Mouse (Mus musculus) neural tube, embryonic 14.5 days (tissue): ENCODE measurements at regions not wholly inside any gene's neighbourhood (a gene's known extent, or its start where the extent isn't known, plus 50 kb on each side); places are given as distances from the start of the nearest gene placed in this dataset.

Experiments
- ATAC-seq: fragments of 200-750 bp; cut with Nextera tagmentation; 2 replicates; pipeline ENCODE4 v1.8.0; 2017; ENCODE audit warnings: low read depth, mild to moderate bottlenecking, moderate TSS enrichment, moderate library complexity
- H3K27ac ChIP-seq: fragments of 300-500 bp; sonication (generic); 2 replicates; pipeline ENCODE4 v1.5.1; 2014; ENCODE audit warnings: low read depth, mild to moderate bottlenecking, control low read depth, low read length, moderate library complexity, mixed read lengths
- H3K27me3 ChIP-seq: fragments of 300-500 bp; sonication (generic); 2 replicates; pipeline ENCODE4 v1.6.1; 2014; ENCODE audit warnings: low read length; ENCODE audit not compliant: control insufficient read depth, insufficient read depth
- H3K36me3 ChIP-seq: fragments of 300-500 bp; sonication (generic); 2 replicates; pipeline ENCODE4 v1.6.1; 2014; ENCODE audit warnings: low read length, mixed read lengths; ENCODE audit not compliant: control insufficient read depth, insufficient read depth
- H3K4me1 ChIP-seq: fragments of 300-500 bp; sonication (generic); 2 replicates; pipeline ENCODE4 v1.6.1; 2014; ENCODE audit warnings: low read length; ENCODE audit not compliant: control insufficient read depth, insufficient read depth
- H3K4me2 ChIP-seq: fragments of 300-500 bp; sonication (generic); 2 replicates; pipeline ENCODE4 v1.6.1; 2014; ENCODE audit warnings: mild to moderate bottlenecking, low read depth, low read length, control low read depth
- H3K4me3 ChIP-seq: fragments of 300-500 bp; sonication (generic); 2 replicates; pipeline ENCODE4 v1.5.1; 2014; ENCODE audit warnings: low read depth, low read length, control low read depth, mixed read lengths
- H3K9ac ChIP-seq: fragments of 300-500 bp; sonication (generic); replicated peaks from 2 replicates; pipeline ENCODE4 v1.6.1; 2014; ENCODE audit warnings: low read depth, mild to moderate bottlenecking, control low read depth, low read length, mixed read lengths
- H3K9me3 ChIP-seq: fragments of 300-500 bp; sonication (generic); 2 replicates; pipeline ENCODE4 v1.6.1; 2016; ENCODE audit warnings: low read length; ENCODE audit not compliant: control insufficient read depth
- WGBS: fragments of 180-500 bp; shearing (Covaris S2); extraction: QIAGEN DNeasy Blood & Tissue Kit; methylation state at CpG from one replicate; pipeline ENCODE4 v1.1.7; 2014; 5-methylcytosine and 5-hydroxymethylcytosine counted together

DNA sequence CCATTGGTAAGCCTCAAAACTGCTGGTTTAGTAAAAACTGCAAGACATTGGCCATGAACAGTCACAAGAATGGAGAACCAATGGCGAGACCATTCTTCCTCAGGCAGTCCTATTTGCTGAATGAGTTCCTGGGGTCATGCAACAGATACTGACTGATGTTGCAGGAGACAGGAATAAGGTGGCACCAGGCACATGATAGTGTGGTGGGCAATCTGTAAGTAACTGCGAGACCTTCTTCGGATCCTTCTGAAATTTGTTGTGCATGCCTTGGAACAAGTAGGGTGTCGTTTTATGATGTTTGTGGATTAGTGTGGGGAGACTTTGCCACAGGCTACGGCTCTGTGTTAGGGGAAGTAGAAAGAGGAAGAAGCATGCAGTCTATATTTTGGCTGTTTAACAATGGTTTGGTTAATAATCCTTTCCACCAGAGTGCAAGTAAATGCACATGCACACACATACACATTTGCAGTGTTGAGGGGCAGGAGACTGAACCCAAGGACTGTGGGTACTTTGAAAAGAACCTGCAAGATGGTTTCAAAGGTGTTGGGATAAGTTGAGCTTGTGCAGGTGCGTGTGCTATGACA lies 194.9 kb downstream of the Mex3b start:
- Histone ChIP-seq H3K9me3 (no peaks in the 10 kb centered on the region), H3K4me3 (no peak overlapping the region), H3K4me2 (no peak overlapping the region), H3K9ac (no peak overlapping the region), H3K27me3 (no peaks in the 10 kb centered on the region), H3K4me1 (no peaks in the 10 kb centered on the region), H3K27ac (no peak overlapping the region), H3K36me3 (no peaks in the 10 kb centered on the region)
- no peak for ATAC-seq
- 94% methylated on average over 6 of the region's 6 CpGs for WGBS

- no peak overlapping the region for H3K4me2 ChIP-seq
- no peaks in the 10 kb centered on the region for H3K27me3 ChIP-seq
- ATAC-seq = no peak
- H3K4me3 ChIP-seq = no peak overlapping the region
- H3K36me3 ChIP-seq = no peaks in the 10 kb centered on the region
- H3K4me1 ChIP-seq = no peaks in the 10 kb centered on the region
- no peak overlapping the region for H3K9ac ChIP-seq
- 90% methylated on average over 3 of the region's 3 CpGs for WGBS
- H3K9me3 ChIP-seq = no peaks in the 10 kb centered on the region
- no peak overlapping the region for H3K27ac ChIP-seq
These were observed 196.4 kb downstream of the Mex3b start for GRCm38 (mm10) chr7:83063559-83063958.

GRCm38 (mm10) chr7:83065341-83065740 lies 198.2 kb downstream of the Mex3b start:
- no peaks in the 10 kb centered on the region for H3K36me3 ChIP-seq
- no peaks in the 10 kb centered on the region for H3K4me1 ChIP-seq
- 92% methylated on average over 3 of the region's 3 CpGs for WGBS
- no peak overlapping the region for H3K9ac ChIP-seq
- H3K27me3 ChIP-seq = no peaks in the 10 kb centered on the region
- H3K4me3 ChIP-seq = no peak overlapping the region
- no peak for ATAC-seq
- no peaks in the 10 kb centered on the region for H3K9me3 ChIP-seq
- no peak overlapping the region for H3K27ac ChIP-seq
- no peak overlapping the region for H3K4me2 ChIP-seq

DNA sequence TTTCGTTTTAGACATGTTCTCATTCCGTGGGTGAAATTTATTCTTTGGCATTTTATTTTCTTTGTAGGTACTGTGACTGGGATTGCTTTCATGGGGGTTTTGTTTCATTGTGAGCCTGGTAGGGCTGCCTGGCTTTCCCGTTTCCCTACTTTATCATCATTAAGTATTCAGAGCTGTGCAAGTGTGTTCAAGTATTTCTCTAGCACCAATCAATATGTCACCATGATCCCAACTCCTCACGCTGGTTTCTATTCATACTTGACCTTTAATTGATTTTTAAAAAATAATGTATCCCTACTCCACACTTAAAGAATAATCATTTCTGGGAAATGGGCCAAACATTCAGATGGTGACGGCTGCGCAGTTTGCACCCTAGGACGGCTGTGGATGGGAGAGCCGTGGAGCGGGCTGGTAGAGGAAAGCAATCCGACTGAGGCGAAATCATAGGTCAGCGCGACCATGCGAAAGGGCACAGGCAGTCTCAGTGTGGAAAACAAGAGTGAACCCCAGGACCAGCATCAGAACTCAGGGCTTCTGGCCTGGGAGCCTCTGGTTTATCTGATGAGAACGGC lies 207.4 kb downstream of the Mex3b start:
- no peak overlapping the region for H3K4me3 ChIP-seq
- no peaks in the 10 kb centered on the region for H3K27me3 ChIP-seq
- H3K9ac ChIP-seq = no peak overlapping the region
- ATAC-seq = no peak
- no peaks in the 10 kb centered on the region for H3K36me3 ChIP-seq
- WGBS = 63% methylated on average over 15 of the region's 15 CpGs
- H3K4me1 ChIP-seq = 0 out of 2 replicates have a peak, but pooled peaks cover 12% of the 10 kb centered on the region
- no peak overlapping the region for H3K27ac ChIP-seq
- no peaks in the 10 kb centered on the region for H3K9me3 ChIP-seq
- H3K4me2 ChIP-seq = no peak overlapping the region

DNA sequence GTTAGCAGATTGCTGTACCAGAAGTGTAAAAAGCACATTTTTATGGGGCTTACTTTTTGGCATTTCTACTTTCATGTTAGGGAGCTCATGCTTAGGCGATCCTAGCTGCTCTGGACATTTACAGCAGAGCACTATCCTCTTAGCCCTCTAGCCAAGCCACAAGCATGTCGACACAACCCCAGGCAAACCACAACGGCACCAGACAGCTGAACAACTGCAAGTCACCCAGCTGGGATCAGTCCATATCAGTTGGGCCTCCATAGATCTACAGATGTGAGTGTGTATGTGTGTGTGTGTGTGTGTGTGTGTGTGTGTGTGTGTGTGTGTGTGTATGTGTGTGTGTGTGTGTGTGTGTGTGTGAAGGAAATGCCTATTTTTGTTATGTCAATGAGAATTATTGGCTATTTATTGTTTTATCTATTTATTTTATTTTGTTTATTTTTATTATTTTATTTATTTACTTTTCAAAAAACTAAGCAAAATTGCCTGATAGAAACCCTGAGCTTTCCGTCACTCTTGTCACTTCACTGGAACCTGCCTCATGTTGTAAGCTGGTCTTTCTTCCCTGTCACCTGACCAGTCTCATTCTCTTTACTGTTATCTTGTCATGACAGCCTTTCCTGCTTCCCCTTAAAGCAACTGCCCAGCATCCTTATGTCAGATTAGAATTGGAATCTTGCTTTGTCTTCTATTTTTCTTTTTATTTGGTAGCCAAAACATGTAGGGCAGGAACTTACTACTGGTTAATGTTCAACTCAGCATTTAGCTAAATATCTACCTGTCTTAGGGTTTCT lies 208.2 kb downstream of the Mex3b start:
- H3K4me3 ChIP-seq = no peak overlapping the region

GRCm38 (mm10) chr7:83077035-83077918 lies 210.1 kb downstream of the Mex3b start:
- Histone ChIP-seq H3K36me3 (no peaks in the 10 kb centered on the region), H3K9ac (no peak overlapping the region), H3K4me2 (peak overlapping the region; percentile 18; the same call in 1 of the 2 replicates), H3K4me1 (0 out of 2 replicates have a peak, but pooled peaks cover 12% of the 10 kb centered on the region), H3K27me3 (no peaks in the 10 kb centered on the region), H3K4me3 (no peak overlapping the region), H3K9me3 (no peaks in the 10 kb centered on the region), H3K27ac (peak overlapping the region; percentile 48; the same call in 1 of the 2 replicates)
- ATAC-seq = peak; percentile 85
- 15% methylated on average over 11 of the region's 11 CpGs for WGBS

More for the DNA sequence above, 208.2 kb downstream of the Mex3b start:
- Histone ChIP-seq H3K9me3 (no peaks in the 10 kb centered on the region), H3K4me2 (no peak overlapping the region), H3K27ac (no peak overlapping the region), H3K36me3 (no peaks in the 10 kb centered on the region), H3K9ac (no peak overlapping the region), H3K4me1 (0 out of 2 replicates have a peak, but pooled peaks cover 12% of the 10 kb centered on the region), H3K27me3 (no peaks in the 10 kb centered on the region)
- 90% methylated on average over 4 of the region's 4 CpGs for WGBS
- ATAC-seq = no peak

- Histone ChIP-seq H3K4me1 (0 out of 2 replicates have a peak, but pooled peaks cover 12% of the 10 kb centered on the region), H3K9ac (no peak overlapping the region), H3K27ac (no peak overlapping the region; the same call in 1 of the 2 replicates), H3K27me3 (no peaks in the 10 kb centered on the region), H3K9me3 (no peaks in the 10 kb centered on the region), H3K36me3 (no peaks in the 10 kb centered on the region), H3K4me3 (no peak overlapping the region), H3K4me2 (no peak overlapping the region)
- 5% methylated on average over 4 of the region's 4 CpGs for whole genome bisulfite sequencing
- peak; percentile 41; the same call in 1 of the 2 replicates for ATAC-seq
These were observed 210.8 kb downstream of the Mex3b start for GRCm38 (mm10) chr7:83077919-83078265.

- no peaks in the 10 kb centered on the region for H3K27me3 ChIP-seq
- no peak overlapping the region for H3K4me3 ChIP-seq
- no peaks in the 10 kb centered on the region for H3K36me3 ChIP-seq
- H3K4me1 ChIP-seq = 0 out of 2 replicates have a peak, but pooled peaks cover 12% of the 10 kb centered on the region
- no peak for ATAC-seq
- 91% methylated on average over 4 of the region's 4 CpGs for WGBS
- H3K4me2 ChIP-seq = no peak overlapping the region
- H3K9me3 ChIP-seq = no peaks in the 10 kb centered on the region
- H3K9ac ChIP-seq = no peak overlapping the region
- no peak overlapping the region for H3K27ac ChIP-seq
These were observed 211.6 kb downstream of the Mex3b start for GRCm38 (mm10) chr7:83078695-83079094.
